Mouse (Mus musculus) kidney, embryonic 16.5 days (tissue): ENCODE results near the gene Trpc6. TPM values are rescaled to one million over a fixed set of nuclear protein-coding genes. Genes with fewer than 3 reads are reported as not detected.
A peak's percentile ranks its signal among the peaks of the same experiment; 100 is the strongest.

Experiments used
- ATAC-seq: fragments of 200-750 bp; cut with Nextera tagmentation; 2 replicates; pipeline ENCODE4 v1.8.0; 2017; ENCODE audit warnings: moderate TSS enrichment; ENCODE audit not compliant: low FRiP score, low TSS enrichment
- H3K27ac ChIP-seq: fragments of 300-500 bp; sonication (generic); 2 replicates; pipeline ENCODE4 v1.5.1; 2014; ENCODE audit warnings: low read length
- H3K27me3 ChIP-seq: fragments of 300-500 bp; sonication (generic); 2 replicates; pipeline ENCODE4 v1.6.1; 2014; ENCODE audit warnings: low read length, control low read depth, mixed read lengths; ENCODE audit not compliant: insufficient read depth
- H3K36me3 ChIP-seq: fragments of 300-500 bp; sonication (generic); 2 replicates; pipeline ENCODE4 v1.6.1; 2014; ENCODE audit warnings: low read length, control low read depth, mixed read lengths; ENCODE audit not compliant: insufficient read depth
- H3K4me1 ChIP-seq: fragments of 300-500 bp; sonication (generic); 2 replicates; pipeline ENCODE4 v1.6.1; 2014; ENCODE audit warnings: low read length, control low read depth, mixed read lengths; ENCODE audit not compliant: insufficient read depth
- H3K4me2 ChIP-seq: fragments of 300-500 bp; sonication (generic); replicated peaks from 2 replicates; pipeline ENCODE4 v1.6.1; 2014; ENCODE audit warnings: low read depth, low read length
- H3K4me3 ChIP-seq: fragments of 300-500 bp; sonication (generic); 2 replicates; pipeline ENCODE4 v1.5.1; 2014; ENCODE audit warnings: mild to moderate bottlenecking, low read length
- H3K9ac ChIP-seq: fragments of 300-500 bp; sonication (generic); replicated peaks from 2 replicates; pipeline ENCODE4 v1.6.1; 2014; ENCODE audit warnings: low read length
- H3K9me3 ChIP-seq: fragments of 300-500 bp; sonication (generic); 2 replicates; pipeline ENCODE4 v1.6.1; 2016; ENCODE audit warnings: low read length, control low read depth
- WGBS: fragments of 180-500 bp; shearing (Covaris S2); extraction: QIAGEN DNeasy Blood & Tissue Kit; methylation state at CpG from one replicate; pipeline ENCODE4 v1.1.7; 2014; 5-methylcytosine and 5-hydroxymethylcytosine counted together
- polyA plus RNA-seq: library from polyadenylated mRNA; unstranded; fragments of >200 nt; fragmentation: Nextera tagmentation; extraction: Ambion mirVana; gene quantifications from 2 replicates; pipeline ENCODE4 v1.2.1, GENCODE M21; 2015

The Trpc6 gene
- polyA plus RNA-seq, 1 experiment from 2014 or later = 1.3 TPM

GRCm38 (mm10) chr9:8655347-8655746 is 111.4 kb downstream of the Trpc6 start:
- H3K27me3 ChIP-seq = no peaks in the 10 kb centered on the region
- no peak overlapping the region for H3K4me3 ChIP-seq
- H3K27ac ChIP-seq = no peak overlapping the region
- H3K9me3 ChIP-seq = no peaks in the 10 kb centered on the region
- H3K9ac ChIP-seq = no peak overlapping the region
- ATAC-seq = no peak
- no peaks in the 10 kb centered on the region for H3K36me3 ChIP-seq
- H3K4me1 ChIP-seq = no peaks in the 10 kb centered on the region
- no peak overlapping the region for H3K4me2 ChIP-seq

GRCm38 (mm10) chr9:8672944-8673343 is 129.0 kb downstream of the Trpc6 start:
- Histone ChIP-seq H3K4me3 (no peak overlapping the region), H3K4me1 (no peaks in the 10 kb centered on the region), H3K27me3 (no peaks in the 10 kb centered on the region), H3K4me2 (no peak overlapping the region), H3K9me3 (no peaks in the 10 kb centered on the region), H3K36me3 (no peaks in the 10 kb centered on the region), H3K27ac (no peak overlapping the region), H3K9ac (no peak overlapping the region)
- ATAC-seq = no peak
- 74% methylated on average over 1 of the region's 1 CpGs for WGBS

- Histone ChIP-seq H3K27me3 (no peaks in the 10 kb centered on the region), H3K27ac (no peak overlapping the region), H3K4me1 (no peaks in the 10 kb centered on the region), H3K4me2 (no peak overlapping the region), H3K9me3 (no peaks in the 10 kb centered on the region), H3K9ac (no peak overlapping the region), H3K4me3 (no peak overlapping the region), H3K36me3 (no peaks in the 10 kb centered on the region)
- WGBS = 49% methylated on average over 1 of the region's 1 CpGs
- ATAC-seq = no peak
These were observed 132.7 kb downstream of the Trpc6 start for GRCm38 (mm10) chr9:8676607-8677006.

GRCm38 (mm10) chr9:8693177-8693576 is 149.2 kb downstream of the Trpc6 start:
- 89% methylated on average over 2 of the region's 2 CpGs for WGBS
- Histone ChIP-seq H3K27ac (no peak overlapping the region), H3K36me3 (no peaks in the 10 kb centered on the region), H3K9ac (no peak overlapping the region), H3K4me1 (no peaks in the 10 kb centered on the region), H3K27me3 (no peaks in the 10 kb centered on the region), H3K4me3 (no peak overlapping the region), H3K9me3 (no peaks in the 10 kb centered on the region), H3K4me2 (no peak overlapping the region)
- no peak for ATAC-seq

- ATAC-seq = peak; percentile 86; the same call in 1 of the 2 replicates
- H3K27me3 ChIP-seq = no peaks in the 10 kb centered on the region
- WGBS = 21% methylated on average over 5 of the region's 5 CpGs
- no peak overlapping the region for H3K27ac ChIP-seq
- no peaks in the 10 kb centered on the region for H3K9me3 ChIP-seq
- no peak overlapping the region for H3K4me2 ChIP-seq
- H3K4me3 ChIP-seq = no peak overlapping the region
- no peaks in the 10 kb centered on the region for H3K4me1 ChIP-seq
- H3K9ac ChIP-seq = no peak overlapping the region
- H3K36me3 ChIP-seq = no peaks in the 10 kb centered on the region
These were observed 156.7 kb downstream of the Trpc6 start for GRCm38 (mm10) chr9:8700669-8701068.

GRCm38 (mm10) chr9:8703516-8703915 is 159.6 kb downstream of the Trpc6 start:
- 63% methylated on average over 1 of the region's 1 CpGs for WGBS
- H3K27ac ChIP-seq = no peak overlapping the region
- no peaks in the 10 kb centered on the region for H3K9me3 ChIP-seq
- H3K4me3 ChIP-seq = no peak overlapping the region
- no peak overlapping the region for H3K4me2 ChIP-seq
- no peak overlapping the region for H3K9ac ChIP-seq
- ATAC-seq = no peak
- H3K36me3 ChIP-seq = no peaks in the 10 kb centered on the region
- H3K27me3 ChIP-seq = no peaks in the 10 kb centered on the region
- no peaks in the 10 kb centered on the region for H3K4me1 ChIP-seq

GRCm38 (mm10) chr9:8703956-8704355 is 160.0 kb downstream of the Trpc6 start:
- WGBS = 44% methylated on average over 5 of the region's 5 CpGs
- H3K9me3 ChIP-seq = no peaks in the 10 kb centered on the region
- no peaks in the 10 kb centered on the region for H3K4me1 ChIP-seq
- H3K4me2 ChIP-seq = no peak overlapping the region
- no peaks in the 10 kb centered on the region for H3K36me3 ChIP-seq
- H3K27me3 ChIP-seq = no peaks in the 10 kb centered on the region
- no peak overlapping the region for H3K4me3 ChIP-seq
- peak; percentile 69; the same call in 1 of the 2 replicates for ATAC-seq
- no peak overlapping the region for H3K9ac ChIP-seq
- no peak overlapping the region for H3K27ac ChIP-seq

GRCm38 (mm10) chr9:8710052-8710739 is 166.3 kb downstream of the Trpc6 start:
- no peaks in the 10 kb centered on the region for H3K4me1 ChIP-seq
- no peak overlapping the region for H3K9ac ChIP-seq
- 62% methylated on average over 3 of the region's 3 CpGs for WGBS
- H3K36me3 ChIP-seq = no peaks in the 10 kb centered on the region
- H3K4me3 ChIP-seq = no peak overlapping the region
- no peak overlapping the region for H3K27ac ChIP-seq
- H3K9me3 ChIP-seq = no peaks in the 10 kb centered on the region
- H3K27me3 ChIP-seq = no peaks in the 10 kb centered on the region
- ATAC-seq = no peak
- H3K4me2 ChIP-seq = no peak overlapping the region

- Histone ChIP-seq H3K27me3 (no peaks in the 10 kb centered on the region), H3K9me3 (no peaks in the 10 kb centered on the region), H3K9ac (no peak overlapping the region), H3K4me1 (no peaks in the 10 kb centered on the region), H3K27ac (no peak overlapping the region), H3K36me3 (no peaks in the 10 kb centered on the region), H3K4me2 (no peak overlapping the region), H3K4me3 (no peak overlapping the region)
- WGBS = 48% methylated on average over 1 of the region's 1 CpGs
- no peak for ATAC-seq
These were observed 175.1 kb downstream of the Trpc6 start for GRCm38 (mm10) chr9:8719017-8719416.

- no peak overlapping the region for H3K4me3 ChIP-seq
- no peak for ATAC-seq
- WGBS = 83% methylated on average over 3 of the region's 3 CpGs
These were observed 185.1 kb downstream of the Trpc6 start for GRCm38 (mm10) chr9:8729056-8729455.

More at GRCm38 (mm10) chr9:8729056-8729455, 185.1 kb downstream of the Trpc6 start:
- no peak overlapping the region for H3K27ac ChIP-seq
- H3K9me3 ChIP-seq = no peaks in the 10 kb centered on the region
- no peak overlapping the region for H3K9ac ChIP-seq
- no peaks in the 10 kb centered on the region for H3K27me3 ChIP-seq
- no peaks in the 10 kb centered on the region for H3K36me3 ChIP-seq
- H3K4me1 ChIP-seq = no peaks in the 10 kb centered on the region
- no peak overlapping the region for H3K4me2 ChIP-seq
